Mouse (Mus musculus) testis, postnatal 14 days (tissue): ENCODE measurements at regions not wholly inside any gene's neighbourhood (a gene's known extent, or its start where the extent isn't known, plus 50 kb on each side); places are given as distances from the start of the nearest gene placed in this dataset.

ENCODE experiments used
- DNase-seq: peaks from one replicate; pipeline ENCODE4 v3.0.0; 2021; ENCODE audit warnings: low spot score

- no peak for DNase-seq
Observed at GRCm38 (mm10) chr9:118204456-118204855, 54.5 kb upstream of the Cmc1 start.

DNA sequence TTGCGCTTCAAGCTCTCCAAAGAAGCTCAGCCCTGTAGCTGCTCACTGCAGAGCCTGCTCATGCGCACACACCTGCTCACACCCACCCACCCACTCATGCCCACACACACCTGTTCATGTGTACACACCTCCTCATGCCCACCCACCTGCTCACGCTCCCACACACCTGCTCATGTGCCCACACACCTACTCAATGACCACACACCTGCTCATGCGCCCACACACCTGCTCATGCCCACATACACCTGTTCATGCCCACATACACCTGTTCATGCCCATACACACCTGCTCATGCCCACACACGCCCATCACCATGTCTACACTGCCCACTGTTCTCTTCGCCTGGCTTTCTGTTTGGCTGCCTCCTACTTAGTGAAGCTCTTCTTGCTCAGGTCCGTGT is 56.5 kb upstream of the Cmc1 start:
- DNase-seq: no peak

DNA sequence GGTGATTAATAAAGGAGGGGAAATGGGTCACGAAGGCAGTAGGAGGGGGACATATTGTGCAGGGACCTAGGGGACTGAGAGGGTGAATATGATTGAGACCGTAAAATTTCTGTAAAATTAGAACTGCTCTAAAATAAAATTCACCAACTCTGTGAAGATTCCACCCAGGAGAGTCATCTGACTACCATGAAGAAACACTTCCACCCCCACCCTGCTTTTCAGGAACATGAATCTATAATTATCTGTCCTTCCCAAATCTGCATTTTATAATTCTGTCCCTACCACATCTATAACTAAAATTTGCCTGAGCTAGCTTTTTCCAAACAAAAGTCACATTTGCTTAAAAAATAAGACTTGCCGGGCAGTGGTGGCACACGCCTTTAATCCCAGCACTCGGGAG is 69.7 kb upstream of the Cmc1 start:
- DNase-seq: no peak

DNA sequence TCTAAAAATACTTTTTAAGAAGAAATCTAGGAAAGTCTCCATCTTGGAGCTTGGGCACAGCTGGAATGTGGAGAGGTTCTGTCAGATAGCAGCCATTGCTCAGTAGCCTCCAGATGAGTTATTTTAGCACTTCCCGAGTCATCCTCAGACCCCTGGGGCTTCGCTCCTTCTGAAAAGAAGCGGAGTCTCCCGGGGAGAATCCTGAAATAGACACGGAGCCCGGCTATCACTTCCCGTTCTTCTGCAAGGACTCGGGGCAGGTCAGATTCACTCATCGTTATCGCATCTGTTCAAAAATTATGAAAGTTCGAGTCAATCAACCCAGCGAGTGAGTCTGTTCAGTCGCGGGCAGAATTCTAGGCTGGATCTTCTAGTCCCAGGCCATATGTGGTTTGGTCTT is 71.2 kb upstream of the Cmc1 start:
- no peak for DNase-seq

DNA sequence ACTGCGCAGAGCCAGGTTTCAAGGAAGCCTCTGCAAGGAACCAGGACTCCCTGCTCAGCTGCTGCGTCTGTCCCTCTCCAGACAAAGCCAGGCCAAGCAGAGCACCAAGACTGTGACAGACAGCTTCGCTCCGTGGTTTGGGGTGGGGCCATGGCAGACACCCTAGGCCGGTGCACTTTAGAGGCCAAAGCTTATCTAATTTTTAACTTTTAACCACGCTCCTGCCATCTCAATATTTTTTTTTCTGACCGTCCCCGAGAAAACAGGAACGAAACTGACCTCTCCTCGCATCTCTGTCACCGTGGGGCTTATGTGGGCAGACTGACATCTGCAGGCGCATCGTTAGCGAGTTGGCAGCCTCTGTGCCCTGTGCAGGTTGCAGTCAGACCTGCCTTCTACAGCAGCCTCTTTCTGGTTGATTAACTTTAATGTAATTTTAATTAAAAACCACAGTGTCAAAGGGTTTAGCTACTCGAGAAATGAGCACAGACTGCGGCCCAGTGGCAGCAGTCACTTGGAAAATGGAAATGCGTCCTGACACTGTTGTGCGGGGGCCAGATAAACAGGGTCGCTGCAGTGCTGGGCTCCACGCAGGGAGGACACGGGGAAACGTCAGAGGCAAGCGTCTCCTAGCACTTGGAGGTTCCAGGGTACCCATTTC is 77.6 kb upstream of the Cmc1 start:
- DNase-seq: no peak

- no peak for DNase-seq
Observed at GRCm38 (mm10) chr9:118228691-118229427, 78.9 kb upstream of the Cmc1 start.

- DNase-seq: no peak
Observed at GRCm38 (mm10) chr9:118240711-118241110, 90.7 kb upstream of the Cmc1 start.

GRCm38 (mm10) chr9:118246820-118247628 is 97.0 kb upstream of the Cmc1 start:
- no peak for DNase-seq

- DNase-seq: no peak
Observed at GRCm38 (mm10) chr9:118253829-118254228, 103.9 kb upstream of the Cmc1 start.

DNA sequence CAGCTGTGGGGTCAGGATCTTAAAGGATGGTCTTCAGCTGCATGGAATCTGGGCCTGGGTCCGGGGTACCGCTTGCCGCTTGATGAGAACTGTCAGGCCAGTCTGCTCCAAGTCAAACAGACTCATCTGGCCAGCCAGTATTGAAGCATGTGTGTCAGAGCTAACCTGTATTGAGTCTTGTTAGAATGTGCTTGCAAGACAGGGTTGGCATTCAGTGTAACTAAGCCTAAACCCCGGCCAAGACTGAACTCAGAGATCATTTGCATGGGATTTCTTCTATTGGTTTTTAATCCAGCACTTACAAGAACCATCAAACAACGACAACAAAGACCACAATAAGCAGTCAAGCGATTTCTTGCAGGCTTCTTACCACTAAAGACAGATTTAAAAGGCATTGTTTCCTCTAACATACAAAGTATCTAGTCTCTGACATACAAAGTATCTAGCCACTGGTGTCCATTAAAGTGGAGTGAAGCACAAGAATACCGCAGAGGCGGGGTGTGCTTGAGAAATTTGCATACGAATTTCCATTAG is 105.3 kb upstream of the Cmc1 start:
- DNase-seq: no peak

GRCm38 (mm10) chr9:118255751-118256266 is 105.8 kb upstream of the Cmc1 start:
- peak; percentile 6 for DNase-seq

DNA sequence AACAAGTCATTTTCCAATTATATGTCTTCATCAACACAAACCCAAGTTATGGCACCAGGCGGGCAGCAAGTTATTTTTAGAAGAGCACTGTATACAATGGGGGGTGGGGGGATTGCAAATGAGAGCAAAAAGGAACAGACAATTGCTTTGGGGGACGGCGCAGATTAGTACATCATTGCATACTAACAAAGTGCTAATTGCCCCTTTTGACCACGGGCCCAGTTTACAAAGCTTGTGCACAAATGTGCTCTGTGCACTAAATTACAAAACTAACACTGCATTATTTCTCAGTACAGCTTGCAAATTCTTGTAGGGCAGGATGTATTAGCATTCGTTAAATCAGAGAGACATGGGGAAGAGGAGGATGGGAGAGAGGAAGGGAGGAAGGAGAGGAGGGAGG is 116.3 kb upstream of the Cmc1 start:
- no peak for DNase-seq

GRCm38 (mm10) chr9:118271681-118272080 is 121.7 kb upstream of the Cmc1 start:
- DNase-seq: no peak

DNA sequence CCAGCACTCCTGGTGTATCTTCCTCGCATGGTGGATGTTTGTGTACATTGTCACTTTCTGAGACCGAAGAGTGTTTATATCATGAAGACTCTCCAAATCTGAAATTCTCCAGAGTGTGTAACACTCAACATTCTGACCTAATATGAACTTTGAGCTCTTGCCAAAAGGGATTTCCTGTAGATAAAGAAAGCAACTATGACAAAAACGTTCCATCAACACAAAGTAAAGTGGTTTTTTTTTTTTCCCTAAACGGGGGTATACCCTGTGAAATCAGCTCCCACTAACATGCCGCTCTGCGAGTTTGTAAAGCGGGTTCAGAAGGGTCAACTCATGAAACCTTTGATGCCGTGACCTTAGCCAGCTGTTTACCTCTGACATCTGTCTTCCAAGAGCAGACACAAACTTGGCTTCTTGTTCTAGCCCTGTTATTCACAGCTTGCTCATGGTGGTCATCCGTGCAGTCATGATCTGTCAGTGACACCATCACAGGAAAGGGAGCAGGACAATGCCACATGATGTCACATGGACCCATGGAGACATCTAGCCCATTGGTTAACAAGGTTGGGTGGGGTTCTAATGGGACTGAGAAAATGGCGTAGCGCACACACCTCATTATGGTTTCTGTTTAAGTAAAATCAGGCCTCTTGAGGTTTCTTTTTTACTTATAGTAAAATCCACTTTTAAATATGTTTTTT is 122.9 kb upstream of the Cmc1 start:
- no peak for DNase-seq

- DNase-seq: no peak
Observed at GRCm38 (mm10) chr9:118285481-118285880, 135.5 kb upstream of the Cmc1 start.

GRCm38 (mm10) chr9:118287606-118288005 is 137.6 kb upstream of the Cmc1 start:
- DNase-seq: no peak

DNA sequence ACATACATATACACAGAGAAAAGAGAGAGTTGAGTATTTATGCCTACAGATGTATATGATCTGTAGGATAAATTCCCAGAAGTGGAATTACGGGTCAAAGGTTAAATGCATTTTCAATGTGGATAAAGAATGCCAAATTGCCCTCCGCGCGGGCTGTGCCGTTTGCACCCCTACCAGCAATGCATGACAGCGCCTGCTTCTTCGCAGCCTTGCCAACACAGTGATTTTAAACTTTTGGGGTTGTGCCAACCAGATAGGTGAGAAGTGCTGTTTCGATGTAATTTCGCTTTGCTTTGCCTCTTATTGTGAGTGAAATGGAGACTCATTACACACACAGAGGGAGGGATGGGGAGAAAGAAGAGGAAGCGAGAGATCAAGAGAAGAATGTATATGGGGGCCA is 142.9 kb upstream of the Cmc1 start:
- no peak for DNase-seq

GRCm38 (mm10) chr9:118294011-118294410 is 144.0 kb upstream of the Cmc1 start:
- DNase-seq: no peak

GRCm38 (mm10) chr9:118302785-118303384 is 152.9 kb upstream of the Cmc1 start:
- no peak for DNase-seq

DNA sequence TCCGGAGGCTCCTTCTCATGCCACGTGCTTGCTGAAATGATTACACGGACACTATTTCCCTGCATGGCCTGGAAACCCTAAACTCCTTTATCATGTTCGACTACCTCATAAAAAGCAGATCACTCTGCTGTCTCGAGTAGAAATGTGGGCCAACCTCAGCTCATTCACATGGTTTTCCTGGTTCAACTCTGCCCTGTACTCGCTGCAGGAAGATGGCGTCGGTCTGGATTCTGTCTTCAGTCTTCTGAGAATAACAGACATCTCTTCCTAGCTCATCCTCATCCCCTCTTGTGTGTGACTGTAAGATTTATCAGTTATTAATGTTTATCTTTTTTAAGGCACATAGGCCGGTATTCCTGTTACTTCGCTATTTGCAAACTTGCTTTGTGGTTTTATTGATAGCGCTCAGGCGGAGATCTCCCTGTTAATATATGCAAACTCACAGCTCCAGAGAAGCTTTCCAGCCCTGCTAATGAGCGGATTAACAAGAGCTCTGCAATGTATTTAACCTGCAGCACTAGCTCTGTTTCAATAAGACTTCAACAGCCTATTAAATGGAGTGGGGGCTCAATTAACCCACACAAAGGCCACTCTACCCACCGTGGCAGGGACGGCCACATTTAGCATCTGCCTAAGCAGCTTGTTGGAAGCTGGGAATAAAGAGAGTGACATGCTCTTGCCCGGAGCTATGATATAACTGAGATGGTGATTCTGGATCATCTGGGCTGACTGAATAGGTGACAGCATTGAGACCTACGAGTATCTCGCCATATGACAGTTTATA is 159.5 kb upstream of the Eomes start:
- DNase-seq: no peak

DNA sequence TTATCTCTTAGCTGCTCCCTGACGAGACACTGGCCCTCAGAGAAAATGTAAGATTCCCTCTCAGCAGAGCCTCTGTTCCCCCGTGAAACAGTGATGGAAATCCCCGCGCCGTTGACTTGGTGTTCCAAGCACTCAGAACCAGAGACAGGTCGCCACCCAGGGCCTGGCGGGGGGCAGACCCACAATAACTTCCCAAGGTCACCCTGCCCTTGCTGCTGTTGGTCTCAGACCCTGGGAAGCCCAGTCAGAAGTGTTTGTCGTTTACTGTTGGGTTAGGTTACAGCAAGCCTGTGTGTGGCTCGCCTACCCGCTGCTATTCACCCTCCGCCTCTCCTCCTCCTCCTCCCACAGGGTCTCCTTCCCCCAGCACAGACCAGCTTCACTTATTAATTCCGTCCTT is 154.2 kb upstream of the Eomes start:
- no peak for DNase-seq
